Mouse (Mus musculus) adrenal gland, postnatal 10 days (tissue): ENCODE measurements around the gene Ddi2. TPM values are rescaled to one million over a fixed set of nuclear protein-coding genes. Genes with fewer than 3 reads are reported as not detected.
A peak's percentile ranks its signal among the peaks of the same experiment; 100 is the strongest.

ENCODE experiments used
- DNase-seq: peaks from one replicate; pipeline ENCODE4 v3.0.0; 2021; ENCODE audit warnings: mixed read lengths
- total RNA-seq, 2 experiments: library from RNA; stranded (reverse); gene quantifications; 2 replicates each; pipeline ENCODE4 v1.2.3; 2021

Ddi2 gene
- total RNA-seq, 2 experiments from 2014 or later = 48.6 to 59.9 TPM

DNA sequence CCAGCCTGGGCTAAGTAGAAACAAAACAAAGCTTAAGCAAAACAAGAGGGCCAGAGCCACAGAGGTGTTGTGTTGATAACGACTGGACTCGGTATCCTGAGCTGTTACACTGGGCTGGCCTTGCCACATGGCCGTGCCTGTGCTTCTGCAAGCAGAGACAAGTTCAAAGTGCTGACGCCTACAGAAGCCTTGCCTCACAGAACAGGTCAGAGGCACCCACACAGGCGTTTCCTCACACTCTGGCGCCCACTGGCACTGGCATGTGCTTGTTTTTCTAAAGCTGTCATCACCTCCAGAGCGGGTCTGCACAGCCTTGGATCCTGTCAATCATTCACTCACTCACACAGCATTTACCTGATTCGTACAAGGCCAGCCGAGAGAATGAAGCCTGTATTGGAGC, 18.6 kb upstream of the Ddi2 start:
- DNase-seq = no peak

DNA sequence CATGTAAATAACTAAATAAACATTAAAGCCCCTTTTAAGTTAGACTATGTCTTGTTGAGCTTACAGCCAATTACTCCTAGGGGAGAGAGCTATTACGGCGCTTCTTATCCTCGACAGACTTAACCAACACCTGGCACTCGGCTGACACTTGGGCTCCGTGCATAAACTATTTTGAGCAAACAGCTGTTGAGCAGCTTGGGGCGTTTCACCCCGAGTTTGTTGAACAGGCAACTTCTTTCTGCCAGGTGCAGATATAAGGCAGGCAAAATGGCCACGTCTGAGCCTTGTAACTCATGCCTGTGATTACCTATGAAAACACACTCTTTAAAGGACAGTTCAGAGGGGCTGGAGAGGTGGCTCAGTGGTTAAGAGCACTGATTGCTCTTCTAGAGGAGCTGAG, 14.8 kb upstream of the Ddi2 start:
- DNase-seq = no peak

GRCm38 (mm10) chr4:141736856-141737255, 13.6 kb upstream of the Ddi2 start:
- DNase-seq = no peak

DNA sequence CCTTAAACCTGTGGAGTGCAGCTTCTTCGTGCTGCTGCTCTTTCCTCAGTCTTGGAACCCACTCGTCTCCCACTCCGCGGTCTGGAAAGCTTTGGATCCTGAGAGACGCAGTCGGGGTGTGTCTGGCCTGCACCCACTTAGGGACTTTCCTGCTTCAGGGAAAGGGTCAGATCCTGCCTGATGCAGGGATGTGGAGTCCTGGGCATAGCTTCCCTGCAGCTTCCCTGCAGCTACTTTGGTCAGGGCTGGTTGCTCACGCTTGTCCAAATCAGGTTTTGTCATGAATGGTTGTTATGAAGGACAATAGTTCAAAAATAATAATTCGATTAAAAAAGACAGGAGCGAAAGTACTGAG, 12.0 kb upstream of the Ddi2 start:
- no peak for DNase-seq

GRCm38 (mm10) chr4:141734446-141735205, 11.4 kb upstream of the Ddi2 start:
- peak; percentile 89 for DNase-seq

DNA sequence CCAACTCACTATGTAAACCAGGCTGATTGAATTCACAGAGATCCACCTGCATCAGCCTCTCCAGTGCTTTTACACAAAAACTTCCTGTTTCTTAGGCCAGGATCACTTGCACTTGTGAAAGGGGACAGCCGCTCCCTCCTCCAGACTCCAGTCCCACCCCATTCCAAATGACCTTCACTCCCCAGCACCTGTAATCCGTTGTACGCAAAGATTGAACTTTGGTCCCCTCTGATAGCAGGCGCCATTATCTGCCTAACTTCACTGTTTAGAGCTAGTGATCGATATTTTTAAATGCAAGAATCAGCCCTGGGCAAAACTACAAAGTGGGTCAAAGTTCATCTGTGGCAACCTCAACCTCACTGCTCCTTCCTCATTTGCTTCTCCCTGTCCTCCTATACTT, 8.5 kb upstream of the Ddi2 start:
- DNase-seq = no peak

DNA sequence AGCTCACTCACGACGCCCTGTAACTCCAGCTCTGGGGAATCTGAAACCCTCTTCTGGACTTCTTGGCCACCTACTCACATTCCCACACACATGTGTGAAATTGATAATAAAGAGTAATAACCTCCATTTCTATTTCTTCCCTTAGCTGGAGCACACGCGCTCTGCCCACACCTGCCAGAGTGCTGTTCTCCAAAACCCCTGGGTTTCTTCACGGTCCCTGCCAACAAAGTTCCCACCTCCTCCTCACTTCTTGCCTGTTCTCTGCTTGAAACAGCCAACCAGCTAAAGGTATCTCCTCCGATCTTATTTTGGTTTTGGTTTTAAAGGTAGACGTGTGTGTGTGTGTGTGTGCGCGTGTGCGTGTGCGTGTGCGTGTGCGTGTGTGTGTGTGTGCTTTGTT, 7.2 kb upstream of the Ddi2 start:
- no peak for DNase-seq

DNA sequence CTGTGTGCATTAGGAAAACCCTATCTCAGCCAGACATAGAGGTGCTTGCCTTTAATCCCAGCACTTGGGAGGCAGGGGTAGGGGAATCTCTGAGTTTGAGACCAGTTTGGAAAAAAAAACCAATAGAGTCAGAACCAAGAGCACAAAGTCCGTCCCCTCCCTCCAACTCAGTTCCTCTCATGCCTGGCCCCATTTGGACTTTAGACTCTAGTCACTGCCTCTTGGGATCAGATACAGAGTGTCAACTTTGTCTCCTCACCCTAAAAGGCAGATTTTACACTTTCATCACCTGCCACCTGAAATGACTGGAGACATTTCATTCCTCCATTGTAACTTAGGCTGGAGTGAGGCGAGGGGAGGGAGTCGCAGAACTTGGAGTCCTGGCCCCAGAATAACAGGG, 6.0 kb upstream of the Ddi2 start:
- no peak for DNase-seq

- DNase-seq = no peak
Measured at GRCm38 (mm10) chr4:141725738-141726137, 2.5 kb upstream of the Ddi2 start.

- no peak for DNase-seq
Measured at GRCm38 (mm10) chr4:141725277-141725676, 2.1 kb upstream of the Ddi2 start.

GRCm38 (mm10) chr4:141724594-141724993, 1.4 kb upstream of the Ddi2 start:
- DNase-seq = no peak

DNA sequence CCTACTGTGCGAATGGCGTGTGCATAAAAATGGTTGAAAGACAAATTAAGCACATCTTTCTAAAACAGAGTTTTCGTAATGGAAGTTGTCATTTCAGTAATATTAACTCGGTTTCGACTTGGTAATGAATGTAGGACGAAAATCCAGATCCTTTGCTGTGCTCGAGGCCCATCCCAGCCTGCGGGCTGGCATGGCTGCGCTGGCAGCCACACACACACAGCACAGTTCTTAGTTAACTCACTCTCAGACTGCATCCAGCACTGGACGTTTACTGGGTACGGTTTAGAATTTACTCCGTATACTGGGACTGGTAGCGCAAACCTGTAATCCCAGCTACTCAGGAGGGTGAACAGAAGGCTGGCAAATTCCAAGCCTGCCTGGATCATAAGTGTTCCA, 452 bp upstream of the Ddi2 start:
- no peak for DNase-seq

DNA sequence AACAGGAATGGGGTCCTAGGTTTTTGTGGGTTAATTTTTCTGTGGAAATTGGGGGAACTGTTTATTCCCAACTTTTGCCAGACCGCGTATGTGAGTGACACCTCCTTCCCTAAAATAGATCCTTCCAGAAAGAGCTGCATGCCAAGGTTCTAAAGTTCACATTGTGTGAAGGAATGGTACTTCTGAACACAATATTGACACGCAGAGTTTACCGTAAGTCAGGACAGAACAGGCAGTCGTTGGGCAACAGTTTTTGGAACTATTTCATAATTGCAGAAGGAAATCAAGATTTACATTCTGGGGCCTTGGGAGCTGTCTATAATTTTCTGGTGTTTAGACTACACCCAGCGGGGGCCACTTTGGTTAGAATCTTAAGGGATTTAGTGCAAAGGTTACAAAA, 1.3 kb downstream of the Ddi2 start:
- no peak for DNase-seq

DNA sequence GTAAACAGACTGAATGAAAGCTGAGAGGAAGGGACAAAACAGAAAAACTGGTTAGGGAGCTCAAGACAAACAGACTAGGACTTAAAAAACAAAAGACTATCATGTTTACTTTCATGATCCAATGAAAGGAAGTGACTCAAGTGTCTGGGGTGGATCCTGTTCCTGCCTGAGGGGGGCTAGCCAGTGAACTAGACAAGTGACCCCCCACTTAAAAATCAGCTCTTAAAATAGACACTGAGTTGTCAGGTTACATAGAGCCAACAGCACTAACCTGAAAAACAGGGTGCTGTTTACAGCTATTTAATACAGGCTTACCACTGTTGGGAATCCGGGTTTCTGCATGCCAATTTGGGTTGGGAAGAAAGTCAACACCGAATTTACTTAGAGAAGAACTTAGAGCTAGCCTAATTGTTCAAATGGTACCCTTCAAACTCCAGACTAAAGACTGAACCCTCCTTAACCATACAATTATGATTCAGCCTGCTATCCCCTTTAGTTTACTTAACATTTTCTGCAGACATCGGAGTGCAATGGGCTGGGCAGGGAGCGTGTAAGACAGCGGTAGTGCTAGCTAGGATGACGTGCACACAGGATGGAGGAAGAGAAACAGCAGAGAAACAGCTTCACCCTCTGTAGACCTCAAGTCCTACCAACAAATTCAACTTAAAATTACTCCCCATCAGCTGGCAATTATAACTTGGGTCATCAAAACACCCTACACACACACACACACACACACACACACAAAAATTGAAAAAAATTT, 2.3 kb downstream of the Ddi2 start:
- DNase-seq = no peak

GRCm38 (mm10) chr4:141719304-141719703, 3.9 kb downstream of the Ddi2 start:
- no peak for DNase-seq

- DNase-seq = no peak
Measured at GRCm38 (mm10) chr4:141717633-141718032, 5.6 kb downstream of the Ddi2 start.

DNA sequence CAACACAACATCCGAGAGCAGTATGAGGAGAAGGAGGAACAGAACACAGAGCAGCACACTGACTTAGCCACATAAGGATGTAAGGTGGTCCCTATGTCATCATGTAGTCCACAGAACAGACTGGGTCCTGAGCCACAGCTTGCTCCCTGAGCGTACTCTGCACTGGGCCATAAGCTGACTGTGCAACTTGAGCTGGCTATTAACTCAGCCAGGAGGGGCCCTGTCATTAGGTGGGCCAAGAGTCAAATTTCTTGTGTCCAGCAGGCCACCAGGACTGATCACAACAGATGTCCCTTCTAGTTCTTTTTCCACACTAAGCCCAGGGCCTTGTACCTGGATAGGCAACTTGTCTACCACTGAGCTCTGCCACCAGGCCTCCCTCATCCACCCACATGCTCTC, 8.2 kb downstream of the Ddi2 start:
- no peak for DNase-seq

- no peak for DNase-seq
Measured at GRCm38 (mm10) chr4:141713598-141714142, 9.5 kb downstream of the Ddi2 start.

DNA sequence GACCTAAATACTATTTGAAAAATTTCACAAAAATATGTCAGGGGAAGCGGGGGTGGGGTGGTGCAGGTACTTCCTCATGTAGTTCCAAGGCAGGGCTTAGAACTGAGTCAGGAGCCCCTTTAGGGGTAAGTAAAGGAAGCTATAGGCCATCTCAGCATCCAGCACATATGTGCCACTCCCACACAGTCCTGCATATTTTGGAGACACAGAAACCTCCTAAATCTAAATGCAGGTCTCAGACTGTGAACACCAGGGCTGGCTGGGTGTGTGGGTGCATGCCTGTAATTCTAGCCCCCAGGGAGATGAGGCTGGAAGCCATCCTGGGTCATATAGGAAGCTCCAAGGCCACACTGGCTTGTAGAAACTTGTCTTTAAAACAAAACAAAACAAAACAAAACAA, 12.0 kb downstream of the Ddi2 start:
- DNase-seq = no peak

DNA sequence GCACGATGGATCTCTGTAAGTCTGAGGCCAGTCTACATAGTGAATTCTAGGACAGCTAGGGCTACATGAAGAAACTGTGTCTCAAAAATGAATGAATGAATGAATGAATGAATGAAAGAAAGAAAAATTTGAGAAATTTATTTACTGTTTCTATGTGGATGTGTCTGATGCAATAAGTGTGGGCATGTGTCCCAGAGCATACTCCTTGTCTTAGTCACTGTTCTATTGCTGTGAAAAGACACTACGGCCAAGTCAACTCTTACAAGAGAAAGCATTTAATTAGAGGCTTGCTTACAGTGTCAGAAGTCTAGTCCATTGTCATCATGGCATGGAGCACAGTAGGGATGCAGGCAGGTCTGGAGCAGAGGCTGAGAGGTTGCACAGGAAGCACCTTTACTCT, 14.2 kb downstream of the Ddi2 start:
- no peak for DNase-seq

DNA sequence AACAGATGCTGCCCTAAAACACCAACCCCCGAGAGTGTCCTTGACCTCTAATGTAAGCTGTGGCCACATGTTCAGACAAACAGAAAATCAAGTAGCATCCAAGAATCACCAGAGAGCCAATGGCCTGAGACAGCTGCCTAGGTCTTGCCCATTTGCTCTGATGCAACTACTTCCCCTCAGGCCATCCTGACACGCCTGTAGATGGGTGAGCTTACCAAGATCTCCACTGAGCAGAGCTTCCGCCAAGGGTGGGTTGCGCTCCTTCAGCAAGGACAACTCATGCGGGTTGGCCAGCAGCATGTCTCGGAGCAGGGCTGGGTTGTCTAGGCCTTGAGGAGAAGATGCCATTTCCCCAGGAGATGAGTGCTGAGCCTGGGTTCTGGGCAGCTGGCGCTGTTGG, 15.2 kb downstream of the Ddi2 start:
- DNase-seq = no peak

DNA sequence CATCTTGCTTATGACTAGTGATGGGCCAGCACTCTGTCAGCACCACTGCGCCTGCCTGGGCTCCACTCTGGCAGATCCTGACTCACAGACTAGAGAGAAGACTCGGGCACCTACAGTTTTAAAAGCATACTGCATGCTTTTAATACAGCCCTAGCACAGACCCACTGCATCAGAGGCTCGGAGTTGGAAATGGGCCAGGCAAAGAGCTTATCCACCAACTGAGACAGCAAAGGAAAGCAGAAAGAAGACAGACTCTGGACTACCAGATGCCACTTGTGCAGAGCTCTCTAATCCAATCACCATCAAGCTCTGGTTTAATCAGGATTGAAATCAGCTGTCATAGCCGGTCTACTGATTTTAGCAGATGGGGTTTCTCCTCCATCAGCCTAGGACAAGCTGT, 17.9 kb downstream of the Ddi2 start:
- DNase-seq = peak; percentile 37

GRCm38 (mm10) chr4:141704625-141705024, 18.6 kb downstream of the Ddi2 start:
- DNase-seq = no peak

DNA sequence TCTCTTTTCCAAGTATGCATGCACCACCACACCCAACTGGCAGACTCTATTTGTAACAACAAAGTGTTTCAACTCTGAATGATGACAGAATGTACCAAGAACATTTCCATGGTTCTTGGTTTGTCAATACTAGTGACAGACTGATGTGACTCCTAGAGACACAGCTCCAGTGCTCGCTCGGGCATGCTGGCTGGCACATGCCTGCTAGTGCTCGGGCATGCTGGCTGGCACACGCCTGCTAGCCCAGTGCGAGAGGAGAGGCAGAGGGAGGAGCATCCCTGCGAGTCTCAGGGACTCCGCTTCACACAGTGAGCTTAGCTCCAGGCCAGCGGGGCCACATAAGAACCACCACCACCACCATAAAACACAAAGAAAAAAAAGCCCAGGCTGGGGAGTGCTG, 28.5 kb downstream of the Ddi2 start:
- no peak for DNase-seq
